Mouse (Mus musculus) megakaryocyte-erythroid progenitor cell, adult 5-6 weeks (primary cell): Measurements from ENCODE around the gene Iqce. TPM values are rescaled to one million over a fixed set of nuclear protein-coding genes. Genes with fewer than 3 reads are reported as not detected.
"Not testable (repeated sequence)": the region's sequence is repeated elsewhere in the genome, so short reads cannot be mapped to it uniquely, and the experiment has no call there.

Experiments used
- ATAC-seq: replicated peaks from 2 replicates; pipeline ENCODE4 v1.8.0; 2016; ENCODE audit warnings: mild to moderate bottlenecking, inconsistent platforms; ENCODE audit not compliant: severe bottlenecking, poor library complexity, low FRiP score, low TSS enrichment
- total RNA-seq, 2 experiments: library from RNA; stranded (forward) in 1 of 2; stranded (reverse) in 1 of 2; fragments of 200-1000, 215-1000 nt in 1 of 2; fragments of >200 nt in 1 of 2; fragmentation: Nextera tagmentation in 1 of 2; gene quantifications; 2 replicates each; pipeline ENCODE4 v1.2.3; 2014 to 2017

The Iqce gene
- total RNA-seq, 2 experiments from 2014 or later: 5.6 to 24.6 TPM

GRCm38 (mm10) chr5:140710315-140710714, 8.1 kb upstream of the Iqce start:
- ATAC-seq: no peak

GRCm38 (mm10) chr5:140705501-140706171, 3.5 kb upstream of the Iqce start:
- no peak for ATAC-seq

DNA sequence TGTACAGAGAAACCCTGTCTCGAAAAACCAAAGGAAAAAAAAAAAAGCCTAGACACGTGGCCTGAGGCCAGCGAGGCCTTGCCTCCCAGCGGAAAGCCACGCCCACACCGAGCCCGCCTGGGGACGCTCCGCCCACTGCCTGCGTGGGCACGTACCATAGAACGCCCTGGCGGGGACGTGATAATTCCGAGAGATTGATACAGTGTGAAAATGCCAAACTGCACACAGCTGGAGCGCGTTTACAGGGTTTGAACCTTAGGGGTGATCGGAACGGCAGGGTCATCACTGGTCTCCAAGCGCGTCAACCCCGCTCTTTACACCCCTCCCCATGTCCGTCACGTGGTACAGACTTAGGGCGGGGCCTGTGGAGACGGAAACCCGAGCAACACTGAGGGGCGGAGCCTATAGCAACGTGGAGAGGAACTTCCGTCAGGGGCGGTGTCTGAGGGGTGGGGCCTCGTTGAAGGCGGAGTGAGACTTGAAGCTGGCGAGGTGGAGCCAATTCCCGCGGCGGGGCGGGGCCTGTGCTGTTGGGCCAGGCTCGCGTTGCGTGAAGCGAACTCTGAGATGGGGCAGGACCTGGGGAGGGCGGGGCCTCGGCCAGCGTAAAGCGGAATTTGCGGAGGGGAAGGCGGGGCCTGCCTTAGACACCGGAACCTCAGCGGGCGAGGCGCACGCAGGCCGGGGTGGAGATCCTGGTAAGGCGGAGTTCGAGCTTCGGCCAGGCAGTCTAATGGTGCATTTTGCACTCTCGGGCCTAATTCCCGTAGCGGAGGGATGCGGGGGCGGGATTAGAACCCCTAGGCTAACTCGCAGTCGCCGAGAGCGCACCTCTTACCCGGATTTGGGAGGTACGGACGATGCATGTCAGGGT, 2.4 kb upstream of the Iqce start, which contains the start of gene Brat1:
Brat1 (plus strand) TSS at position 634 of the 874 bp plus-strand sequence.
- peak; percentile 85 for ATAC-seq

GRCm38 (mm10) chr5:140703480-140704377, 1.6 kb upstream of the Iqce start:
- ATAC-seq: no peak

DNA sequence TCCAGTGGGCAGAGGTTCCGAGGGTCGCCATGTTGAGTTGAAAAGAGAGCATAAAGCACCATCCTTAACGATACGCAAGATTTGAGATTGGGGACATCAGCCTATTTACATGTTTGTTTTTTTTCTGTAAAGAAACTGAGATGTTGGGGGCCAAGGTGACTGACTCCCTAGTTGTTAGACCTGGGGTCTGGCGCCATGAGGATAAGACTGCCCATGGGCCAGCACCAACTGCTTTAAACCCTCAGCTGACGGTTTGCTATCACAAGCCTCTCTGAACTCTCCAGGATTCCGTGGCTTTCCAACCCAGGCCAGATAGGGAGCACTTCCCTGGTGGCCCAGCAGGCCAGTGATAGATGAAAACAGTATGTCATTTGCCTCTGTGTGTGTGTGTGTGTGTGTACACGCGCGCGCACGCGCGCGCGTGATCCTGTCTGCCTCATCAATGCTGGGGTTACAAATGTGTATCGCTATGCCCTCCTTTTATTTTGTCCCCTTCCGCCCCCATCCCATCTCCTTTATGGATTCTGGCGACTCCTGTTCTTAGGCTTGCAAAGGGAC, 519 bp upstream of the Iqce start:
- no peak for ATAC-seq

DNA sequence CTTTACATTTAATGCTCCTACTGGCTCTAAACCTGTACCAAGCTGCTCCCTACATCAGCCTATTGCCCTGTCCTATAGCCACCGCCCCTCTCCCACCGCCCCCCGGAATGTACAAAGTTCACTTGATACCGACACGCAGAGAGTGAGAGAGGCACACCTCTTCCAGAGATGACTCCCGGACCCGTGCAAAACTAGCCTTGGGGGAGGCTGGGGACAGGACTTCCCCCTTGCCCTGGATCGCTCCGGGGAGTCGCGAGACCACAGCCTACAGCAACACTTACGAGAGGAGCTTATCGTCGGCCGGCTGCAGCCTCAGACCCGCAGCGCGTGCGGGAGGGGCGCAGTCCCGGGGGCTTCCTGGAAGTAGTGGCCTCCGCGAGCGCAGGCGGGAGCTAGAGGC, 517 bp downstream of the Iqce start:
- ATAC-seq: no peak

DNA sequence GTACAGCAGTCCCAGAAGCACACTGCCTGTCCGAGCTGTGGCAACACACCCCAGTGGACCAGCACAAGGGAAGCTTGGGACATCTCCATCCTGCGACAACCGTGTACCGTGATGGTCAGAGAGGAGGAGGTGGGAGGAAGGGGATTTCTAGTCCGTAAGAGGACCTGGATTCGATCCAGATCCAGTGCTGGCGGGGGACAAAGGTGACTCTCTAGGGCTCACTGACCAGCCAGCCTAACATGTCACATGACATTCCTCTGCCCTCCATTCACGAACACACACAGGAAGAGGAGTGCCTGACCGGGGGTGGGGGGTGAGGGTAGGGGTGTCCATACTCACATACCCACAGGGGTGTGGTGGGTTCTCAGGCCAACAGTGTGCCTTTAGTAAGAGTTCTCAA, 2.4 kb downstream of the Iqce start:
- no peak for ATAC-seq

DNA sequence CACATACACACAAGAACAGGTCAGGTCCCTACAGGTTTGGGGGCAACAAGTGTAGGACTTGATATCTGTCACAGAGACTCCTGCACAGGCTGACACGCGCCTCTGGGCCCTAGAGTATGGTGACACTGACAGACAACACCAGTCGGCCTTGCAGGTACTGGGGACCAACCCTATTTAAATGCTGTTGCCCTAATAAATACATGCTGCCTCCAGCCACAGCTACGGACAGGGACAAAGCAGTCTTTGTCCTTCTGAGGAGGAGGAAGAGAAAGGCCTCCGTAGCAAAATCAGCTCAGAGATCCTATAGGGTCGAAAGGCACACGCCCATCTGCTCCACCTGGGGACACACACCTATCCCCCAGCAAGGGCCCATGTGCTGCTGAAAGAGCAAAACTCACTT, 6.2 kb downstream of the Iqce start:
- no peak for ATAC-seq

GRCm38 (mm10) chr5:140688434-140688833, 13.7 kb downstream of the Iqce start:
- no peak for ATAC-seq

- ATAC-seq: peak; percentile 66
Measured at GRCm38 (mm10) chr5:140684343-140685148, 17.6 kb downstream of the Iqce start.

DNA sequence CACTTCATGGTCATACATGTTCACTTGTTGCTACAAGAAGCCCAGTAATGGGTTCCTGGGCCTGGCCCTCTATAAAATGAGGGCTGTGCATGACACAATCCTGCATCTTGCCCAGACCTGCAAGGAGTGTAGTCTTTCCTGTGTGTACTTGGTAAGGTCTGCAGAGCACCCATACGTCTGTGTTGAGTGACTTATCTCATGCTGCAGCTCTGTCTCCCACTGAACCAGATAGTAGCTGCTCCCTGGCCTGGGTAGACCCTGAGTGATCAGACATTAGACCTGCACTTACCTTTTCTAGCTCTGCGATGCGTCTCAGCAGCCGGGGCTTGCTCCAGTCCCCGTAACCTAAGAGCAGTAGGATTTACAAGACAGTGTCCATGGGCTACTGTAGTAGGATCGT, 20.1 kb downstream of the Iqce start:
- peak; percentile 60 for ATAC-seq

- no peak for ATAC-seq
Measured at GRCm38 (mm10) chr5:140680950-140681349, 21.2 kb downstream of the Iqce start.

DNA sequence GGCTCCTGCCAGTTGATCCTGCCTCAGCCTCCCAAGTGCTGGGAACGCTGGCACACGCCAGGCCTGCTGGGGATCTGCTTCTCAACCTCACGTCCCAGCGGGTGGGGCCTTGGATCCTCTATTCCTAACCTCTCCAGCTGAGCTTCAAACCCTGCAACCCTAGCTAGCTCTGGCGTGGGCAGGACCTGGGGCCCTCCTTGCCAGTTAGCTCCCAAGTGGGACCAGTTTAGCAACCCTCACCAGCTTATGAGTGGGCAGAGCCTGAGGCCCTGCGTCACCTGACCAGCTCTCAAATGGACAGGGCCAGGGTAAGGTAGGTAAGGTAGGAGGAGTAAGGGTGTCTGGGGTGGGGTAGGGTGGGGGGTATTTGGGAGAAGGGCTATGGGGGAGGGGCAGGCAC, 22.1 kb downstream of the Iqce start:
- ATAC-seq: no peak

GRCm38 (mm10) chr5:140677137-140677536, 25.0 kb downstream of the Iqce start:
- no peak for ATAC-seq

DNA sequence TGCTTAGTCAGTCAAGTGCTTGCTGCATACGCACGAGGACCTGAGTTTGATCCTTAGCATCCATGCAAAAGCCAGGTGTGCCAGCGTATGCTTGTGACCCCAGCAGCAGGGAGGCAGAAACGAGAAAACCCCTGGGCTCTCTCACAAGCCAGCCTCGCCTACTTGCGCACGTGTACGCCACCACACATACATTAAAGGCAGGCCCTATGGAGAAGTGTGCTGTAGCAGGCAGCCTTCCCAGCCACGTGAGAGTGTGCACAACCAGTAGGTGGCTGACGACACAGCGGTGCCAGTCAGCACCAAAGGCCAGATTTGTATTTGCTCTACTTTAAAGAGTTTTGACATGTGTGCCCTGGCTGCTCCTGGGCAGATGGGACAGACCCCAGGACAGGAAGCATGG, 26.5 kb downstream of the Iqce start:
- ATAC-seq: no peak

DNA sequence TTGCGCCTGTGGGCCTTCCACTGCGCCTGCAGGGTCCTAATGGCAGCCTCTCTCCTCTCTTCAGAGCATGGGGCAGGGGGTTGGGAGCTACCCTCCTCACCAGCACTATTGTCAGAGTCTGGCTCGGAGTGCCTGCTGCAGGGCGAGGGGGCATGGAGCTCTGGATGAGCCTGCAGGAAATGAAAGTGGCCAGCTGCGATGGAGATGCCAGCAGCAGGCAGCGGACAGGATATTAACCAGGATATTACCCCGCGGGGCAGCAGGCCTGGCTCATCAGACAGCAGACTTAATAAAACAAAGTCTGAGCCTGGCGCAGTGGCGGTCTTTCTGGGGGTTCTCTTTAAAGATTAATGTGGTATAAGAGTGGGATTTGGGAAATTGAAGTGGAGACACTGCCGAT, 27.1 kb downstream of the Iqce start:
- no peak for ATAC-seq

DNA sequence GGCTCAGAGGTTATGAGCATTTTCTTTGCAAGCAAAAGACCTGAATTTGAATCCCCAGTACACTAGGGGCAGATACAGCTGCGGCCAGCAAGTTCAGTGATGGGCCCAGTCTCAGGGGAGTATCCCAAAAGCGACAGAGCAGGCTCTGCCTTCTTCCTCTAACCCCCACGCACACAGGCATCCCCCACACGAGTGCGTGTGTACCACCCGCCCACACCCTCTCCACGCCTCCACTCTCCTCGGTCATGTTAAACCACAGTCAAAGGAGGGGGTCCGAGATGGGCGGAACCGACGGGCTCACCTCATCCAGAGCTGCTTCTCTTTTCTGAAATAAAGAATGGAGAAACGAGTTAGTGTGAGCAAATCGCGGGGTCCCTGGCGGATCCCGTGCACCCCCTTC, 28.1 kb downstream of the Iqce start:
- ATAC-seq: no peak

- not testable (repeated sequence) for ATAC-seq
Measured at GRCm38 (mm10) chr5:140672603-140673002, 29.6 kb downstream of the Iqce start.

DNA sequence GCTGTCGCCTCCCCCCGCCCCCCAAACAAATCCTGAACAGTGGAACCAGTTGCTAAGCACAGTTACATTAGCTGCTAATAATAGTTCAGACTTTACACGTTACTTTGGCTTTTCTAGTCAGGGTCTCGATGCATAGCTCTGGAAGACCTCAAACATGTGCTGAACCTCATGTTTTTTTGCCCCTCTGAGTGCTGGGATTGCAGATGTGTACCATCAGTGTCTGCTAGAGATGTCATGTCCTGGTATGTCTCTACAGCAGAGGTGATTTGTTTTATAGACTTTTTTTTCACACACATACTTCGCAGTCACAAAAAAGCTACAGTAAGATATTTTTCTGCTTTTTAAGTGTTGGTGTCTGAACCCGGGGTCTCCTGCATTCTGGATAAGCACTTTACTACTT, 30.1 kb downstream of the Iqce start:
- no peak for ATAC-seq
